Mouse (Mus musculus): ENCODE results near the gene Swap70. TPM values are rescaled to one million over a fixed set of nuclear protein-coding genes. Genes with fewer than 3 reads are reported as not detected.
A peak's percentile ranks its signal among the peaks of the same experiment; 100 is the strongest.

Swap70 gene
- polyA plus RNA-seq, 1 experiment = 11.3 TPM

- peak; percentile 81 for DNase-seq (ENCODE audit: low read depth)
These were observed 16.4 kb downstream of the Swap70 start for GRCm38 (mm10) chr7:110237837-110238451.

GRCm38 (mm10) chr7:110239590-110239989 is 18.1 kb downstream of the Swap70 start:
- DNase-seq (ENCODE audit: low read depth) = no peak

- DNase-seq (ENCODE audit: low read depth) = no peak
These were observed 20.2 kb downstream of the Swap70 start for GRCm38 (mm10) chr7:110241472-110242289.

GRCm38 (mm10) chr7:110242290-110242581 is 20.7 kb downstream of the Swap70 start:
- DNase-seq (ENCODE audit: low read depth) = no peak

DNA sequence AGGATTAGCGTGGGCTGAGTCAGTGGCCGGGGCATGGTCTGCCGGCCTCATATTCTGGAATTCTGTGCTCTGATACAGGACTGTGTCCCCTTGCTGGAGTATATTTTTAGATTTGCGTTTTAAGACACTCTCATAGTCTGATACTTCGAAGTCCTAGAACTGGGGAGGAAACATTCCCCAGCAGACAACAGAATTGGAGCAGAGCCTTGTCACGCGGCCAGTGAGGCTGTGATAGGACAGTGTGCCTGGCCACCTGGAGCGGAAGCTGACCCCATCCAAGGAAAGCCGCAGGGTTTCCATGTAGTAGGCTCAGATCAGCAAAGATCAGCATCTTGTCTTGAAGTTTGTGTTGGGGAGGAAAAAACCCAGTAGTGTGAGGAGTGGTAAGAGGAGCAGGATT is 23.6 kb downstream of the Swap70 start:
- no peak for DNase-seq (ENCODE audit: low read depth)

DNA sequence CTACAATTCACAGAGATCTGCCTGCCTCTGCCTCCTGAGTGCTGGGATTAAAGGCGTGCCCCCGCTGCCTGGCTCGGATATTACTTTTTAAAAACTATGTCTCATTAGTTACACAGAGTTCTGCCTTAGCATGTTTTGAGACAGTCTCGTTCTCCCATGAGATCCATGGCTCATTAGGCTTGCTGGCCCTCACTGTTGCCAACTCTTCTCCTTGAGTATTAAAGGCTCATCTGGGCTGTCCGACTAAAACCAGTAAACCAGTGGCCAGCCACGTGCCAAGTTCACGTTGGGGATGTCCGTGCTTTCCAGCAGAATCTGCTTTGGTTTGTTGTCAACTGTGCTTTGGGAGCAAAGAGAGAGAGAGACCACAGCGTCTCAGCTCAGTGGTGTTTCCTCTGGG is 25.0 kb downstream of the Swap70 start:
- DNase-seq (ENCODE audit: low read depth) = no peak

- no peak for DNase-seq (ENCODE audit: low read depth)
These were observed 26.3 kb downstream of the Swap70 start for GRCm38 (mm10) chr7:110247801-110248200.

DNA sequence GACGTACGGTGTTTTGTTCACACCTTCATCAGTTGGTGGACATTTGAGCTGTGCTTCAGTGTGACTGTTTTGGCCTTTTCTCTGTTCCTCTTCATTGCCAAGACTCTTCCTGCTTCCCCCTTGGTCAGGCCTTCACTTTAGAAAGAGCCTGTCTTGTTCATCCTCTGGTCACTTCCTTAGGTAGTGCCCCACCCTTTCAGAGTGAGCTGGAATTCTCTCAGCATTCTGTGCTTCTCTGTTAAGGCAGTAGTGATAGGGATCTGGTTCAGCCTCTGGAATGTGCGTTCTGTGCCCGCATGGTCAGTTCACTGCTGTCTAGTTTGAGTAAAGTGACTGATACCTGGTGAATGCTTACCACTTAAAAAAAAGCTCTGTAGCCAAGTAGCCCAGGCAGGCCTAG is 27.2 kb downstream of the Swap70 start:
- DNase-seq (ENCODE audit: low read depth) = no peak

- DNase-seq (ENCODE audit: low read depth) = no peak
These were observed 32.4 kb downstream of the Swap70 start for GRCm38 (mm10) chr7:110253861-110254260.

DNA sequence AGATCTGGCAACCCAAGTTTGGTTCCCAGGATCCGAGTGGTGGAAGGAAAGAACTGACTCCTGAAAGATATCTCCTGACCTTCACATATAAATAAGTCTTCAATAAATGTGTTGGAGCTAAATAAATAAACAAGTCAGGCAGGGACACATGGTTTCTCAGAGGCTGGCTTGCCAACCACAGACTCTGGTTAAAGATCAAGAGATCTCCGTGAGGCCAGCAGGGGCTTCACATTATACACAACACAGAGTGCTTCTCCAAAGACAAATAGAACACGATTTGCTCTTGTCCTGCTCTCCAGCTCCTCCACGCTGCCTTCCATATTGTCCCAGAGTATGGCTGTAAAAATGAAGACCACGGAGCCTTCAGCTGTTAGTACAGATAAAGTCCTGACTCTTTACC is 32.9 kb downstream of the Swap70 start:
- no peak for DNase-seq (ENCODE audit: low read depth)

GRCm38 (mm10) chr7:110257059-110257458 is 35.5 kb downstream of the Swap70 start:
- no peak for DNase-seq (ENCODE audit: low read depth)

DNA sequence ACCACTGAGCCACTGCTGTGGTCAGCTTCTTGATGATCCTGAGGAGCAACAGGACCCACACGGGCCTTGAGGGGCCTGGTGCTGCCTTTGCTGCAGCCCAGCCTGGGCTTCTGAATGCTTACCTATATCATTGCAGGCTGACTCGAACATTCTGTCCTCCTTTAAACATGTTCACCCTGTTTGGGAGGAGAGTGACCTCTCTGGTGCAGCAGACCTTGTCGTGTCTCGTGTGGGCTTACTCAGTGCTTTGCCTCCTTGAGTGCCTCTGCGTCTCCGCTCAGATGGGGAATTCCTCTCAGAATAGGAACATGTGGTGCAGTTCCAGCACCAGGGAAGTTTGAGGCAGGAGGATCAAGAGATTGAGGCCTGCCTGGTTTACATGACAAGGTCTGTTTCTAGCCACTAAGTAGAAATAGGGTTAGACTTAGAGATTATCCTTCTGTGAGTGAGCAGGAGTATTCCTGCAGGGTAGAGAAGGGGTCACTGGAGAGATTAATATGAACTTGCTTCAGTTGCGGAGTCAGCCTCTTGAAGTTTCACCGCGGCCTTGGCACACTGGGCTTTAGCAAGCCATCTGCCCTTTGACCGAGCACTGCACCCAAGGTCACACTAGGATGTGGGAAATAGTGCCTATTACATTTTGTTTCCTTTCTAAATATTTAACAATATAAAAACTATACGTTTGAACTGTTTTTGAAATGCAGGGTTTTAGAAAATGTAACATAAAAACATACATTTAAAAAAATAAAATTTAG is 36.9 kb downstream of the Swap70 start:
- no peak for DNase-seq (ENCODE audit: low read depth)

DNA sequence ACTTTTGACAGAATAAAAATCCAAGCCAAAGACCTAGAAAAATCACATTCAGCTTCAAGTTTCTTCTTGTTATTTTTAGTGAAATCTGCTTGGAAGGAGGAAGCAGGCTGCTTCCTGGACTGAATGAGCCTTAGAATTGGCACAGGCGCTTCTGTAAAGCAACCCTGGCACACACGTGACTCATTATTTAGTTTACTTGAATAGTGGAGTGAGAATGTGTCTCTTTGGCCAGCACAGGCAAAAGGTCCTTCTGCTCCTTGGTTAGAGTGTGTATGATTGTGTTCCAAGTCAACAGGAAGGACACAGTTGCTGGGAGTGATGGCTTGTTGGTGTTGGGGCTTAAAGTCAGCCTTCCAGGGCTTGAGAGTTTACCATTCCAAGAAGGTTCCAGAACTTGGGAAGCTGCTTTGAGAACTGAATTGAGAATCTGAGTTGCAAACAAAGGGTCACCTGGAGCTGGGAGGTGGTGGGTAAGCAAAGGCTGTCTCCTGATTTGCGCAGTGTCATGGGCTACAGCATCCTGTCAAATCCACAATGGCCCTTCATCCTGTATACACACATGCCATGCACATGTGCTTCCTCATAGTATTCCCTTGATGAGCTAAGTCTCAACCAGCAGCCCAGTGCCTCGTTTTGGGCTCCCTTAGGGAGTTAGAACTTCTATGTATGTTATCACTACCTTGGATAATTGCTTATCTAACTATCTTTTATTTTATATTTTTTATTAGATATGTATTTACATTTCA is 38.6 kb downstream of the Swap70 start:
- DNase-seq (ENCODE audit: low read depth) = no peak

DNA sequence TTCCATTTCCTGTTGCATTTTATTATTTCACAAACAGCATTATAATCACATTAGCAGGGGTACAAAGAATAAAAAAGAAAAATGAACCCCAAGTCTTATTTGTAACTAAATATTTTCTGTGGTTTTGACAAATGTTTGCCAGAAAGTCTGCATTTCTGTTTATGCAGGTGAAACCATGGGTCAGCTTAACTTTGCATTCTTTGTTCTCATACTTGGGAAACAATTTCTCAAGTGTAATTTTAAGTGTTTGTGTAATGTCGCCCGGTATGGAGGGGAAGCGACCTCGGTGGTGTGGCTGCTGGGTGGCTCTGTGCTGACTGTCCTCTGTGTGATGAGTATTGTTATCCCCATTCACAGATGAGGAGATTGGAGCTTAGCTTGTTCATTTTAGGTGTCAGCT is 40.3 kb downstream of the Swap70 start:
- no peak for DNase-seq (ENCODE audit: low read depth)

DNA sequence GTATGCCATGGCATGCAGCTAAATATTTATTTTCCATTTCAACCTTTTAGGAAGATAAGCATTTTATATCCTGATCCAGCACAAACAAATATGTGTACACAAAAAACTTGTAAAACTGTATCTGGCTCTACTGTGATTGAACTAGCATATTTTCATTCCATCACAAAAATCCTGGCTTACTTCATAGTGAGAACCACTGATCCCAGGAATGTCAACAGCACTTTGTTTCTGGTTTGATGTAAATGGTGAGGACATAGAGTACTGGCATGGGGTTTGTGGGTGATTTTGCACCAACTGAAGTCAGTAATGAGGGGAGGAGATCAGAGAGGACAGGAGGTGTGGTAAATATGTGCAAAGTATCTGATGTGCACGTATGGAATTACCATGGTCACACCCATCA is 41.1 kb downstream of the Swap70 start:
- DNase-seq (ENCODE audit: low read depth) = no peak

DNA sequence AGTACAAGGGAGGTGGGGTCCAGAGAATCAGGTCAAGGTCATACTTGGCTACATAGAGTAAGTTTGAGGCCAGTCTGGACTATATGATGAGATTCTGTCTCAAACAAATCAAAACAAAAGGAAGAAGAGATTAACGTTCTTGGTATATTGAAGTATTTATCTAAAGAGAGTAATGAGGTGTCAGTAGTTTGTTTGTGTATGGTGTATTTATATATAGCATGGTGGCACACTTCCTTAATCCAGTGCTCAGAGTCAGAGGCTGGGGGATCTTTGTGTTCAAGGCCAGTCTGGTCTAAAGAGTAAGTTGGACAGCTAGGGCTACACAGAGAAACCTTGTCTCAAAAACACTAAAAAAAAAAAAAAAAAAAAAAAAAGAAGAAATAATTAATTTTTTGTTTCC is 42.0 kb downstream of the Swap70 start:
- no peak for DNase-seq (ENCODE audit: low read depth)

GRCm38 (mm10) chr7:110265796-110266195 is 44.3 kb downstream of the Swap70 start:
- no peak for DNase-seq (ENCODE audit: low read depth)

DNA sequence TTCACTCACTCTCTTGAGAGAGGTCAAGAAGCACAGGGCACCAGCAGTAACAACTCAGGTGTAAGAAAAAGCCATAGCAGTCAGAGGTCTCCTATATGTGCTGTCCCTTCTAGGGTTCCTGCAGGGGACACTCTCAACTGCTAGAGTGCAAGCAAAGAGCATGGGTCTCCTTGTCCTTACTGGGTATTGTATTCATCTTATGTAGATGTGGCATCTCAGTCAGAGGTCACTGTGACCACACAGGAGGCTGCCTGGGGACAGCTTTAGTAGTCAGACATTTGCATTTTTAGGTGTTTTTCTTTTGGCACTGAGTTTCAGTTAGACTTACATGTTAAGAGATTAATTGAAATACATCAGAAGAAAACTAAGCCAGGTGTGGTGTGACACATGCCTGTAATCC is 45.5 kb downstream of the Swap70 start:
- DNase-seq (ENCODE audit: low read depth) = no peak

- no peak for DNase-seq (ENCODE audit: low read depth)
These were observed 46.5 kb downstream of the Swap70 start for GRCm38 (mm10) chr7:110267994-110268393.

- peak; percentile 41 for DNase-seq (ENCODE audit: low read depth)
These were observed 47.0 kb downstream of the Swap70 start for GRCm38 (mm10) chr7:110268511-110268910.

GRCm38 (mm10) chr7:110269777-110270176 is 48.3 kb downstream of the Swap70 start:
- no peak for DNase-seq (ENCODE audit: low read depth)

DNA sequence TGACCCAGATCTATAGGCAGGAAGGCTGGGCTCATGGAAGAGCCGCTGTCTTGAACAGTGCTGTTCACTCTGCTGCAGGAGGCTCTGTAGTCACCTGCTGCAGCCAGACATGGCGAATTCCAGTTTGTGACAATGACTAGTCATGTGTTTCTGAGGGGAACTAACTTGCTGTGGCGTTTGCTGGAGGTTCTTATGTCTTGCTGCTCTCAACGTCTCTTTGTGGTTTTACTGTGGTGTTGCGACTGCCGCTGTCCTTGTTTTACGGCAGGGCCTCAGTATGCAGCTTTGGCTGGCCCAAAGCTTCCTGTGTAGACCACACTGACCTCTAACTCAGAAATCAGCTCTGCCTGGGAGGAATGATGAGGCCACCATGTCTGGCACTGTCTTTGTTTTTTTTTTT is 48.9 kb downstream of the Swap70 start:
- DNase-seq (ENCODE audit: low read depth) = no peak

Measured in gonadal fat pad, adult 2 months (tissue).